Mouse (Mus musculus): Measurements from ENCODE around the gene Usp4.

Gene Usp4

GRCm38 (mm10) chr9:108342301-108342831 lies 5.3 kb upstream of the Usp4 start:
- DNase-seq (ENCODE audit: low read depth), result peak; percentile 60

- no peak for DNase-seq (ENCODE audit: low read depth)
Measured at GRCm38 (mm10) chr9:108343331-108343730, 4.3 kb upstream of the Usp4 start.

- DNase-seq (ENCODE audit: low read depth), result no peak
Measured at GRCm38 (mm10) chr9:108343835-108344234, 3.8 kb upstream of the Usp4 start.

- no peak for DNase-seq (ENCODE audit: low read depth)
Measured at GRCm38 (mm10) chr9:108344471-108344870, 3.2 kb upstream of the Usp4 start.

GRCm38 (mm10) chr9:108347024-108347423 lies 629 bp upstream of the Usp4 start:
- DNase-seq (ENCODE audit: low read depth), result no peak

- peak; percentile 48 for DNase-seq (ENCODE audit: low read depth)
Measured at GRCm38 (mm10) chr9:108348290-108348680, 632 bp downstream of the Usp4 start.

- DNase-seq (ENCODE audit: low read depth), result no peak
Measured at GRCm38 (mm10) chr9:108349727-108350126, 2.1 kb downstream of the Usp4 start.

GRCm38 (mm10) chr9:108378234-108378633 lies 30.6 kb downstream of the Usp4 start:
- no peak for DNase-seq (ENCODE audit: low read depth)

- no peak for DNase-seq (ENCODE audit: low read depth)
Measured at GRCm38 (mm10) chr9:108378736-108379135, 31.1 kb downstream of the Usp4 start.

- no peak for DNase-seq (ENCODE audit: low read depth)
Measured at GRCm38 (mm10) chr9:108379294-108379693, 31.6 kb downstream of the Usp4 start.

GRCm38 (mm10) chr9:108381382-108381781 lies 33.7 kb downstream of the Usp4 start:
- no peak for DNase-seq (ENCODE audit: low read depth)

- DNase-seq (ENCODE audit: low read depth), result no peak
Measured at GRCm38 (mm10) chr9:108385006-108385405, 37.4 kb downstream of the Usp4 start.

GRCm38 (mm10) chr9:108386816-108387215 lies 39.2 kb downstream of the Usp4 start:
- no peak for DNase-seq (ENCODE audit: low read depth)

GRCm38 (mm10) chr9:108388601-108389000 lies 40.9 kb downstream of the Usp4 start:
- no peak for DNase-seq (ENCODE audit: low read depth)

- DNase-seq (ENCODE audit: low read depth), result no peak
Measured at GRCm38 (mm10) chr9:108389220-108389619, 41.6 kb downstream of the Usp4 start.

- no peak for DNase-seq (ENCODE audit: low read depth)
Measured at GRCm38 (mm10) chr9:108392676-108393075, 45.0 kb downstream of the Usp4 start, which contains the start of gene 1700102P08Rik. Gene 1700102P08Rik (plus strand): TSS chr9:108392805.

GRCm38 (mm10) chr9:108394191-108394590 lies 46.5 kb downstream of the Usp4 start:
- DNase-seq (ENCODE audit: low read depth), result no peak

- no peak for DNase-seq (ENCODE audit: low read depth)
Measured at GRCm38 (mm10) chr9:108395427-108395826, 47.8 kb downstream of the Usp4 start.

GRCm38 (mm10) chr9:108398324-108398723 lies 50.7 kb downstream of the Usp4 start:
- DNase-seq (ENCODE audit: low read depth), result no peak

- DNase-seq (ENCODE audit: low read depth), result no peak
Measured at GRCm38 (mm10) chr9:108401186-108401960, 53.7 kb downstream of the Usp4 start.

- no peak for DNase-seq (ENCODE audit: low read depth)
Measured at GRCm38 (mm10) chr9:108403081-108403480, 55.4 kb downstream of the Usp4 start.

GRCm38 (mm10) chr9:108404451-108404850 lies 56.8 kb downstream of the Usp4 start:
- DNase-seq (ENCODE audit: low read depth), result no peak

GRCm38 (mm10) chr9:108409535-108409934 lies 61.9 kb downstream of the Usp4 start:
- no peak for DNase-seq (ENCODE audit: low read depth)

Measured in induced T-regulatory cell, adult 2 months (primary cell).